Mouse (Mus musculus) lung, adult 2 months (tissue): Measurements from ENCODE around the gene Mtcl1. TPM values are rescaled to one million over a fixed set of nuclear protein-coding genes. Genes with fewer than 3 reads are reported as not detected.

Source experiments
- DNase-seq: peaks from one replicate; pipeline ENCODE4 v3.0.0; 2022
- H3K4me1 ChIP-seq: fragments of 200-500 bp; 2 replicates; pipeline ENCODE4 v1.6.1; 2011; ENCODE audit warnings: low read length; ENCODE audit not compliant: control insufficient read depth, insufficient read depth
- H3K4me3 ChIP-seq: fragments of 200-500 bp; replicated peaks from 2 replicates; pipeline ENCODE3; 2011; ENCODE audit warnings: low read depth, mild to moderate bottlenecking, control low read depth, low read length; ENCODE audit errors: extremely low read depth
- CTCF ChIP-seq: fragments of 200-500 bp; IDR thresholded peaks from 2 replicates; pipeline ENCODE4 v1.5.1; 2011; ENCODE audit warnings: mild to moderate bottlenecking, low read length, control low read depth; ENCODE audit not compliant: insufficient read depth
- POLR2A ChIP-seq: fragments of 200-500 bp; IDR thresholded peaks from 2 replicates; pipeline ENCODE4 v1.6.1; 2011; ENCODE audit warnings: low read depth, mild to moderate bottlenecking, control low read depth, low read length, borderline replicate concordance; ENCODE audit errors: extremely low read depth
- WGBS: fragments of 180-500 bp; shearing (Covaris S2); methylation state at CpG from one replicate; pipeline ENCODE4 v1.1.7; 2018; 5-methylcytosine and 5-hydroxymethylcytosine counted together
- polyA plus RNA-seq: library from polyadenylated mRNA; depleted of rRNA; stranded (reverse); fragments of >200 nt; gene quantifications from 2 replicates; pipeline ENCODE4 v1.2.3, GENCODE M21; 2012; rRNA removed

The Mtcl1 gene
- polyA plus RNA-seq = 30.6 and 32.1 TPM in 2 replicates

DNA sequence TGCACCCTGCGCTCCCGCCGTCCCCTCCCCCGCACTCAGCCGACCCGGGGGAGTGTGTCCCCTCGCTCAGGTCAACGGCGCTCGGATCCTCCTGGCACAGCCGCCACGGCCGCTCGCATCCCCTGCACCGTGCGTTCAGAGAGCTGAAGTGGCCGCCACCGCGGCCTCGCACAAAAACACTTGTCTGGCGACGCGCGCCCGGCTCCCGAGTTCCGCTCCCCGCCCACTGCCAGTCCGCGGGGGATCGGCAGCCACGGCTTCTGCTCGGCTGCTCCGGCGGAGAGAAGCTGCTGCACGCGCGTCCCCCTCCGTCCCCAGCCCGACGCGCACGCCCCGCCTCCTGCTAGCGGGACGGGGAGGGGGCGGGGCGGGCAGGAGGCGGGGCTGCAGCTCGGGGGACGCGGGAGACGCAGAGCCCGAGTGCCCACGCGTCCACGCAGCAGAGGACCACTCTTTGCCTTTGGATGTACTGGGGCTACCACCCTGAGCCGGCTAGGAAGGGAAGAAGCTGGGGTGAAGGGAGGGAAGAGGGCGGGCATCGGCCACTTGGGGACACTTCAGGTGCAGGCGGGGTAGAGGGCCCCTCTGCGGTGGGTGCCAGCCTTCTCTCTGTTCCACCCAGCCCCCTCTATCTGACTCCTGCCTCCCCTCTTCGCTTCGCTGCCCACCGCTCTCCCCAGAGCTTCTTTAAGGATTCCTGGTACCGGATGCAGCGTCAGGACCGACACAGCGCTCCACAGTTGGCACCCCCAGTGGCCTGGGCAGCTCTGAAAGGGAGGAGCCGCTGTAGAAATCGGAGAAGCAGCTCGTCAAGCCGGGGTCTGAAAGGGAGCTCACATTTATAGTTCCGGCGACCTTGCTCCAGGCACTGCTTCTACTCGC lies at the start of gene Mtcl1:
Gene Mtcl1, minus strand, starts transcription at position 291 of the 882 bp plus-strand sequence.
- peak; percentile 79 for DNase-seq
- Histone ChIP-seq H3K4me3 (peak within 1 kb of the TSS; percentile 88), H3K4me1 (peaks cover 4% of the 10 kb centered on the region; the same call in 1 of the 2 replicates)
- under 1% methylated on average over 66 of the region's 76 CpGs for WGBS
- TF ChIP-seq CTCF (no peak), POLR2A (no peak)

DNA sequence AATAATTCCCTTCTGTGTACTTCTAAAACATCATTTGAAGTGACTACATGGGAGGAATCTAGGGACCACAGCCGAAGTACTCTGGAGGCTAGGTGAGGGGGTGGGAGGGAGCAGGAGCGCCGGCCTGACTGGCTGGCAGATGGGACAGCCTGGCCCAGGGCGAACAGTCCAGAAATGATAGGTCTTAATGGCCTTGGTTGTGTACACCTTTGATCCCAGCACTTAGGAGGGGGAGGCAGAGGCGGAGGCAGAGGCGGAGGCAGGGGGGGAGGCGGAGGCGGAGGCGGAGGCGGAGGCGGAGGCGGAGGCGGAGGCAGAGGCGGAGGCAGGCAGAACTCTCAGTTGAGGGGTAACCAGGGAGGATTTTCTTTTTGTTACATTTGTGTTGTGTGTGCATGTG lies 49.0 kb upstream of the Mtcl1 start:
- no peak for DNase-seq
- peaks cover 3% of the 10 kb centered on the region; the same call in 1 of the 2 replicates for H3K4me1 ChIP-seq
- no peak overlapping the region for H3K4me3 ChIP-seq
- no peak for TF ChIP-seq CTCF
- no peak for TF ChIP-seq POLR2A
- WGBS = 92% methylated on average over 14 of the region's 14 CpGs

DNA sequence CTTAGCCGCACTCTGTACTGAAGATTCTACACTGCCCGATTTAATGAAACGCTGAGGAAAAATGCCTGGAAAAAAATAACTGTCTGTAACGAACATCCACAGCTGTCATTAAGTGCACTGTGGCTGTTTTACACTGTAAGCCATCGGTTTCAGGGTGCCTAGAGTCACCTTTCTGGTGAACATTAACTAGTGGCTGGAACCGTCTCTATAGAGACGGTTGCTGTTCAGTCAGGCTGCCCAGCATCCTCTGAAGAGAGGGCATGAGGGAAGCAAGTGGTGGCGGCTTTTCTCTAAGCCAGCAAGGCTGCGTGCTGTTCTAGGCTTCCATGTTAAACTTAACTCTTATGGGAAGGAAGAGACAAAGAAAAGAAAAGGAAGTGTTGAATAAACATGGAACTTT lies 47.0 kb upstream of the Mtcl1 start:
- WGBS = 77% methylated on average over 9 of the region's 9 CpGs
- TF ChIP-seq POLR2A (no peak), CTCF (no peak)
- no peak overlapping the region for H3K4me3 ChIP-seq
- no peak for DNase-seq
- H3K4me1 ChIP-seq = no peaks in the 10 kb centered on the region

DNA sequence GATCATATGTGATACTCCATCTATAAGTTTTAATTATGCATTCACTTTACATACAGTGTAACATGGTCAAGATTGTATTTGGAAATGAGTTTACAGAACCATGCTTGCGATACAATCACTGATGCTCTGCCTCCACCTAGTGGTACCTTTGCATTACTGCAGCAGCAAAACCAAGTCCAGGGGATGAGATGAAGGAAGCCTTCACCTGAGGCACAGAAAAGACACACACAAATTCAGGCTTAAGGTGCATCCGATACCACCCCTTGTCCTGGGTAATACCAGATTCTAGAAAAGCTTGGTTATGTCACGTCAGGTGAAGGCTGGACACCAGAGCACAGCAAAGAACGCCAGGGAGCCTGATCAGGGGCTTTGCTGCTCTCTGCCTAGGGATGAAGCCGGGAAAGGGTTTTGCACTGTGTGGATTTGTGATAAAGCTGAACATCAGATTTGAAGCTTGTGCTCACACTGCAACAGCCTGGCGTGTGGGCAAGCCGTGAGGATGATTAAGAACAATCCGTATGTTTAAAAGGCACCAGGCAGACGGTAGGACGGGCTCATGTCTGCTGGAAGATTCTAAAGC lies 40.6 kb upstream of the Mtcl1 start:
- Histone ChIP-seq H3K4me3 (no peak overlapping the region), H3K4me1 (no peaks in the 10 kb centered on the region)
- no peak for DNase-seq
- WGBS = 39% methylated on average over 10 of the region's 10 CpGs
- TF ChIP-seq POLR2A (no peak), CTCF (peak; percentile 71)

DNA sequence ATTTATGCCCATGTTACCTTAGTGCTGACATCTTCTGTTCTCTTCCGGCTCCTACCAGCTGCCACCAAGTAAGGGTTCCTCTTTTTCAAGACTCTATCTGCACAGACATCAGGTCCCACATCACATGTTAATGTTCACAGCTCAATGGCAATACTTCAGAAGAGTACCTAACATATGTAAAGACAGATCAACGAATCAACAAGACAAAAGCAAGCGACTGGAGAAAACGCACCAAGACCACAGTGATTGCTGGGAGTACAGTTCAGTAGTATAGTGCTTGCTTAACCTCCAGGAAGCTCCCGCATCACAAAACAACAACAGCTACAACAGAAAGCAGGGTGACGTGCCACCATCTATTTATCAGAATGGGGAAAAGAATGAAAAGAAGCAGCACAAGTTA lies 37.0 kb upstream of the Mtcl1 start:
- TF ChIP-seq CTCF (no peak), POLR2A (no peak)
- Histone ChIP-seq H3K4me3 (no peak overlapping the region), H3K4me1 (no peaks in the 10 kb centered on the region)
- DNase-seq = no peak
- WGBS = 87% methylated on average over 6 of the region's 6 CpGs

DNA sequence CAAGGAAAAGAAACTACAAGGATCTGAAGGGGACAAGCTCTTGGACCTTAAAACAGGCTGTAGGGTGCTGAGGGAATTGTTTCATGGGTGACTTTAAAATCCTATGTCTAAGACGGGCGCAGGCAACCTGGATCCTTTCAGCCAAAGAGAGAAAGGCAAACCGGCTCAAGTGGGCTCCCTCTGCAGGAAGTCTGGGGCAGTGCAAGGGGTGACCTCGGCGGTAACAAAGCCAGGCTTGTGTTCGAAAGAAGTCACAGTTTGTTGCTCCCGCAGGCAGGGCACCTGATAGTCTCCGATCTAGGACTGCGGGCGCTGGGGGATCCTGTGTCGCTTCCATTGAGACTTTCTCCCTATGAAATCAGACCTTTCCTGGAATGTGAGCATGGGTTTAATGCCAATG lies 36.2 kb upstream of the Mtcl1 start:
- peak; percentile 71 for DNase-seq
- Histone ChIP-seq H3K4me1 (no peaks in the 10 kb centered on the region), H3K4me3 (no peak overlapping the region)
- TF ChIP-seq CTCF (peak; percentile 89), POLR2A (no peak)
- WGBS = 8% methylated on average over 11 of the region's 11 CpGs

DNA sequence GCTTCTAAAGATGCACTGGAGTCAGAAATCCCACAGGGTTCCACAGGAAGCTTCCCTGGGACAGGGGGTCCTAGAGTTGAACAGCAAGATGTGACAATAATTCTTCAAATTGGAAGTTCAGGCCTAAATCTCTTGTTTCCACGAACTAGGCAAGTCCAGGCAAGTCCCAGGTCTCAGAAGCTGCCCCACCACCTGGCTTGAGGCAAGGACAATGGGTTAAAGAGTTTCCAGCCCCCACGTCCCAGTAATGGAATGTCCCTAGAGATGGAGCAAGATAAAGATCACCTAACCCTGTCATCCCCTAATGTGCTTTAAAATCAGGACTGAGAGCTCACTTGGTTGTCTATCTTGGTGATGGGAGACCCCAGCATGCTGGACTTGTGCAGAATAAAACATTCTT lies 35.4 kb upstream of the Mtcl1 start:
- DNase-seq = no peak
- H3K4me1 ChIP-seq = no peaks in the 10 kb centered on the region
- TF ChIP-seq CTCF (no peak), POLR2A (no peak)
- 65% methylated on average over 2 of the region's 2 CpGs for WGBS
- no peak overlapping the region for H3K4me3 ChIP-seq

DNA sequence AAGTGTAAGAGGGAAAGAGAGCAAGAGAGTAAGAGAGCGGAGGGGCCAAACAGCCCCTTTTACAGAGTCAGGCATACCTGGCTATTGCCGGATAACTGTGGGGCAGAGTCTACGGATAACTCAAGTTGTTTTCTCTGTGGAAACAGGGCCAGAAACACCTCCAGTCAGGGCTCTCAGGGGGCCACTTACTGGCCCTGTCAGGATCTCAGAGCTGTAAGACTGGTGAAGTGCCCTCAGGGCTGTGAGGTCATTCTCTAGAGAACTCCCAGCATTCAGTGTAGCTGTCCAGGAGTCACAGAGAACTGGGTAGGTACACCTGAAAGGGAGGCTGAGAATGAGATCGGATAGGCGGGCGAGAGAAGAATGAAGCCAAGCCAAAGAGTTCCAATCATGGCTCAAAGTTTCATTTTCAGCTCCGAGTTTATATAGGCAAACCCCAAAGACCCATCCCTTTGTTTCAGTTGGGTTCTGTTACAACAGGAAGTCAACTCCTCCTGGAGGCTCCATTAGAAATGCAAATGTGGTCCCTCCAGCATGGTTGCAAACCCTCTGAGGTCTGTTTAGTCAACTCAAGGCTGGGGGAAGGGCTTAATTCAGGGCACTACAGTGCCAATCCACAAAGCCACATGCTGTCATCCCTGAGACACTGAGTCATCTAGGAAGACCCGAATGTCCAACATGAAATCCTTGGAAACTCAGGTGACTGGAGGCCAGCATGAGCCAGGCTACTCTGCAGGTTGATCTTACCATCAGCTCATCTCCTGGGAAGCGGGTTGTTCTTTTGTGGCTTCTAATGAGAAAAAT lies 34.3 kb upstream of the Mtcl1 start:
- Histone ChIP-seq H3K4me3 (no peak overlapping the region), H3K4me1 (no peaks in the 10 kb centered on the region)
- peak; percentile 32 for DNase-seq
- TF ChIP-seq CTCF (no peak), POLR2A (no peak)
- WGBS = 66% methylated on average over 9 of the region's 9 CpGs

DNA sequence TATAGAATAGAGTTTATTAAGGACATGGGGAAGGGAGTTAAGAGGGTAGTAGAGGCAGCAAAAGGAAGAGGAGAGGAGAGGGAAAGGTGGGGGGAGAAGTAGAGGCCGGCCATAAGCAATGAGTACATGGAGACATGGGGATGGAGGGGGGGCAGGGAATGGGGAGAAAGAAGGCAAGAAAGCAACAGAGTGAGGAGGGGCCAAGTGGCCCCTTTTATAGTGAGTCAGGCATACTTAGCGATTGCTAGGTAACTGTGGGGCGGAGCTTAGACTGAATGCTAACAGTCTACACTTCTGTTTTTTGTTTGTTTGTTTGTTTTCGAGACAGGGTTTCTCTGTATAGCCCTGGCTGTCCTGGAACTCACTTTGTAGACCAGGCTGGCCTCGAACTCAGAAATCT lies 31.7 kb upstream of the Mtcl1 start:
- no peak for TF ChIP-seq CTCF
- no peak for TF ChIP-seq POLR2A
- no peak overlapping the region for H3K4me3 ChIP-seq
- WGBS = 77% methylated on average over 5 of the region's 5 CpGs
- no peaks in the 10 kb centered on the region for H3K4me1 ChIP-seq
- DNase-seq = no peak
